Mouse (Mus musculus) heart, embryonic 13.5 days (tissue): ENCODE measurements around the gene Polr1b. TPM values are rescaled to one million over a fixed set of nuclear protein-coding genes. Genes with fewer than 3 reads are reported as not detected.

Experiments used
- ATAC-seq: fragments of 200-750 bp; cut with Nextera tagmentation; 2 replicates; pipeline ENCODE4 v1.8.0; 2017; ENCODE audit warnings: moderate TSS enrichment; ENCODE audit not compliant: insufficient number of reproducible peaks, low FRiP score, low TSS enrichment; ENCODE audit errors: extremely low read depth
- H3K27ac ChIP-seq: fragments of 300-500 bp; sonication (generic); replicated peaks from 2 replicates; pipeline ENCODE4 v1.5.1; 2015; ENCODE audit warnings: moderate library complexity, mild to moderate bottlenecking, inconsistent platforms
- H3K27me3 ChIP-seq: fragments of 300-500 bp; sonication (generic); replicated peaks from 2 replicates; pipeline ENCODE4 v1.6.1; 2015; ENCODE audit warnings: mild to moderate bottlenecking, inconsistent platforms
- H3K36me3 ChIP-seq: fragments of 300-500 bp; sonication (generic); 2 replicates; pipeline ENCODE4 v1.6.1; 2015; ENCODE audit warnings: mild to moderate bottlenecking, inconsistent platforms
- H3K4me1 ChIP-seq: fragments of 300-500 bp; sonication (generic); 2 replicates; pipeline ENCODE4 v1.6.1; 2015; ENCODE audit warnings: inconsistent platforms
- H3K4me2 ChIP-seq: fragments of 300-500 bp; sonication (generic); 2 replicates; pipeline ENCODE4 v1.6.1; 2015; ENCODE audit warnings: inconsistent platforms, mild to moderate bottlenecking, moderate library complexity
- H3K4me3 ChIP-seq: fragments of 300-500 bp; sonication (generic); 2 replicates; pipeline ENCODE4 v1.5.1; 2015; ENCODE audit warnings: moderate library complexity, mild to moderate bottlenecking, inconsistent platforms
- H3K9ac ChIP-seq: fragments of 300-500 bp; sonication (generic); 2 replicates; pipeline ENCODE4 v1.6.1; 2015; ENCODE audit warnings: inconsistent platforms, mild to moderate bottlenecking, moderate library complexity
- H3K9me3 ChIP-seq: fragments of 300-500 bp; sonication (generic); 2 replicates; pipeline ENCODE4 v1.6.1; 2016; ENCODE audit warnings: inconsistent platforms
- WGBS: fragments of 180-500 bp; shearing (Covaris S2); methylation state at CpG from one replicate; pipeline ENCODE4 v1.1.7; 2015; ENCODE audit warnings: mixed read lengths; 5-methylcytosine and 5-hydroxymethylcytosine counted together
- polyA plus RNA-seq: library from polyadenylated mRNA; unstranded; fragments of >200 nt; fragmentation: Nextera tagmentation; extraction: Ambion mirVana; gene quantifications from 2 replicates; pipeline ENCODE4 v1.2.1, GENCODE M21; 2015

Gene Polr1b
- 15.4 and 16.7 TPM in 2 replicates for polyA plus RNA-seq

GRCm38 (mm10) chr2:129100784-129101310, at the start of gene Polr1b:
Polr1b (plus strand) TSS chr2:129100995.
- Histone ChIP-seq H3K4me3 (peak within 1 kb of the TSS; percentile 84), H3K9ac (peak within 1 kb of the TSS; percentile 83), H3K27ac (no peak within 1 kb of the TSS), H3K4me1 (peaks cover 10% of the 10 kb centered on the region), H3K36me3 (peaks cover 32% of the 10 kb centered on the region), H3K9me3 (no peaks in the 10 kb centered on the region), H3K27me3 (no peaks in the 10 kb centered on the region), H3K4me2 (peak within 1 kb of the TSS; percentile 89)
- under 1% methylated on average over 35 of the region's 35 CpGs for WGBS
- ATAC-seq, result peak; percentile 94

- peaks cover 4% of the 10 kb centered on the region; the same call in 1 of the 2 replicates for H3K9me3 ChIP-seq
- ATAC-seq, result no peak
- no peaks in the 10 kb centered on the region for H3K4me1 ChIP-seq
- H3K27me3 ChIP-seq, result no peaks in the 10 kb centered on the region
- no peak overlapping the region for H3K4me3 ChIP-seq
- no peaks in the 10 kb centered on the region for H3K36me3 ChIP-seq
- no peak overlapping the region for H3K4me2 ChIP-seq
- 49% methylated on average over 4 of the region's 4 CpGs for WGBS
- no peak overlapping the region for H3K27ac ChIP-seq
- H3K9ac ChIP-seq, result no peak overlapping the region
Observed at GRCm38 (mm10) chr2:129052451-129052983, 48.3 kb upstream of the Polr1b start.

- no peak overlapping the region for H3K4me2 ChIP-seq
- no peaks in the 10 kb centered on the region for H3K36me3 ChIP-seq
- H3K27me3 ChIP-seq, result no peaks in the 10 kb centered on the region
- no peak overlapping the region for H3K27ac ChIP-seq
- H3K4me1 ChIP-seq, result no peaks in the 10 kb centered on the region
- no peak for ATAC-seq
- H3K9ac ChIP-seq, result no peak overlapping the region
- H3K9me3 ChIP-seq, result peaks cover 15% of the 10 kb centered on the region; the same call in 1 of the 2 replicates
- H3K4me3 ChIP-seq, result no peak overlapping the region
- WGBS, result 80% methylated on average over 6 of the region's 6 CpGs
Observed at GRCm38 (mm10) chr2:129055741-129056140, 45.1 kb upstream of the Polr1b start.

GRCm38 (mm10) chr2:129056597-129056996, 44.2 kb upstream of the Polr1b start:
- 44% methylated on average over 9 of the region's 9 CpGs for WGBS
- H3K4me2 ChIP-seq, result no peak overlapping the region

GRCm38 (mm10) chr2:129057256-129057655, 43.5 kb upstream of the Polr1b start:
- no peaks in the 10 kb centered on the region for H3K27me3 ChIP-seq
- no peak overlapping the region for H3K4me3 ChIP-seq
- ATAC-seq, result no peak
- H3K27ac ChIP-seq, result no peak overlapping the region
- WGBS, result 88% methylated on average over 8 of the region's 8 CpGs
- H3K4me1 ChIP-seq, result no peaks in the 10 kb centered on the region
- no peak overlapping the region for H3K4me2 ChIP-seq
- peaks cover 15% of the 10 kb centered on the region; the same call in 1 of the 2 replicates for H3K9me3 ChIP-seq
- H3K9ac ChIP-seq, result no peak overlapping the region
- no peaks in the 10 kb centered on the region for H3K36me3 ChIP-seq

More at GRCm38 (mm10) chr2:129056597-129056996, 44.2 kb upstream of the Polr1b start:
- H3K27ac ChIP-seq, result no peak overlapping the region
- no peak overlapping the region for H3K9ac ChIP-seq
- peaks cover 15% of the 10 kb centered on the region; the same call in 1 of the 2 replicates for H3K9me3 ChIP-seq
- no peaks in the 10 kb centered on the region for H3K27me3 ChIP-seq
- ATAC-seq, result no peak
- no peak overlapping the region for H3K4me3 ChIP-seq
- no peaks in the 10 kb centered on the region for H3K36me3 ChIP-seq
- H3K4me1 ChIP-seq, result no peaks in the 10 kb centered on the region

- H3K27ac ChIP-seq, result no peak overlapping the region
- no peak; the same call in 1 of the 2 replicates for ATAC-seq
- WGBS, result 74% methylated on average over 6 of the region's 6 CpGs
- H3K36me3 ChIP-seq, result no peaks in the 10 kb centered on the region
- H3K4me3 ChIP-seq, result no peak overlapping the region
- no peaks in the 10 kb centered on the region for H3K27me3 ChIP-seq
- H3K4me2 ChIP-seq, result no peak overlapping the region
- no peak overlapping the region for H3K9ac ChIP-seq
- peaks cover 15% of the 10 kb centered on the region; the same call in 1 of the 2 replicates for H3K9me3 ChIP-seq
- no peaks in the 10 kb centered on the region for H3K4me1 ChIP-seq
Observed at GRCm38 (mm10) chr2:129057920-129058361, 42.9 kb upstream of the Polr1b start.

GRCm38 (mm10) chr2:129061456-129062059, 39.2 kb upstream of the Polr1b start:
- H3K36me3 ChIP-seq, result no peaks in the 10 kb centered on the region
- peaks cover 11% of the 10 kb centered on the region; the same call in 1 of the 2 replicates for H3K9me3 ChIP-seq
- 60% methylated on average over 10 of the region's 10 CpGs for WGBS
- H3K27ac ChIP-seq, result no peak overlapping the region
- ATAC-seq, result no peak
- H3K4me1 ChIP-seq, result peaks cover 6% of the 10 kb centered on the region; the same call in 1 of the 2 replicates
- H3K27me3 ChIP-seq, result no peaks in the 10 kb centered on the region
- H3K4me3 ChIP-seq, result no peak overlapping the region
- H3K9ac ChIP-seq, result no peak overlapping the region
- H3K4me2 ChIP-seq, result no peak overlapping the region

- H3K9me3 ChIP-seq, result no peaks in the 10 kb centered on the region
- peak within 1 kb of the TSS; percentile 87 for H3K9ac ChIP-seq
- peak; percentile 84 for ATAC-seq
- H3K4me3 ChIP-seq, result peak within 1 kb of the TSS; percentile 76
- H3K27ac ChIP-seq, result peak within 1 kb of the TSS; percentile 61
- no peaks in the 10 kb centered on the region for H3K27me3 ChIP-seq
- peak within 1 kb of the TSS; percentile 77 for H3K4me2 ChIP-seq
- H3K4me1 ChIP-seq, result peaks cover 18% of the 10 kb centered on the region
- 1% methylated on average over 59 of the region's 62 CpGs for WGBS
- H3K36me3 ChIP-seq, result peaks cover 22% of the 10 kb centered on the region
Observed at GRCm38 (mm10) chr2:129065437-129066282, 35.1 kb upstream of the Polr1b start, which contains the start of gene Ttl. Ttl (plus strand) TSS chr2:129065942.

- no peaks in the 10 kb centered on the region for H3K27me3 ChIP-seq
- H3K4me3 ChIP-seq, result peak overlapping the region; percentile 76
- ATAC-seq, result peak; percentile 44; the same call in 1 of the 2 replicates
- peak overlapping the region; percentile 77 for H3K4me2 ChIP-seq
- H3K36me3 ChIP-seq, result peaks cover 22% of the 10 kb centered on the region
- peak overlapping the region; percentile 87 for H3K9ac ChIP-seq
- under 1% methylated on average over 20 of the region's 20 CpGs for WGBS
- H3K4me1 ChIP-seq, result peaks cover 18% of the 10 kb centered on the region
- no peaks in the 10 kb centered on the region for H3K9me3 ChIP-seq
- peak overlapping the region; percentile 61 for H3K27ac ChIP-seq
Observed at GRCm38 (mm10) chr2:129066326-129066725, 34.5 kb upstream of the Polr1b start.

- no peaks in the 10 kb centered on the region for H3K9me3 ChIP-seq
- H3K4me2 ChIP-seq, result no peak overlapping the region
- 83% methylated on average over 3 of the region's 3 CpGs for WGBS
- peaks cover 22% of the 10 kb centered on the region for H3K36me3 ChIP-seq
- no peak overlapping the region for H3K4me3 ChIP-seq
- H3K9ac ChIP-seq, result no peak overlapping the region
- no peaks in the 10 kb centered on the region for H3K27me3 ChIP-seq
- no peak overlapping the region for H3K27ac ChIP-seq
- peaks cover 16% of the 10 kb centered on the region for H3K4me1 ChIP-seq
- ATAC-seq, result no peak
Observed at GRCm38 (mm10) chr2:129070296-129070695, 30.5 kb upstream of the Polr1b start.

GRCm38 (mm10) chr2:129078313-129078712, 22.5 kb upstream of the Polr1b start:
- peaks cover 47% of the 10 kb centered on the region for H3K36me3 ChIP-seq
- H3K4me2 ChIP-seq, result no peak overlapping the region
- 87% methylated on average over 3 of the region's 3 CpGs for WGBS
- no peak overlapping the region for H3K9ac ChIP-seq
- no peak for ATAC-seq
- H3K27me3 ChIP-seq, result no peaks in the 10 kb centered on the region
- H3K27ac ChIP-seq, result no peak overlapping the region
- H3K4me3 ChIP-seq, result no peak overlapping the region
- H3K9me3 ChIP-seq, result no peaks in the 10 kb centered on the region; the same call in 1 of the 2 replicates
- H3K4me1 ChIP-seq, result peaks cover 8% of the 10 kb centered on the region; the same call in 1 of the 2 replicates
